Mouse (Mus musculus) T-helper 1 cell (primary cell): Measurements from ENCODE around the gene Zfp273.
"Not testable (repeated sequence)": the region's sequence is repeated elsewhere in the genome, so short reads cannot be mapped to it uniquely, and the experiment has no call there.

Source experiments
- in situ Hi-C: fragments of 300-600 bp; cut with MboI, MseI; formaldehyde crosslinking; loops from one replicate; pipeline ENCODE4 v1.15.1; 2025; ENCODE audit warnings: high pct_unique_total_duplicates

The Zfp273 gene

DNA sequence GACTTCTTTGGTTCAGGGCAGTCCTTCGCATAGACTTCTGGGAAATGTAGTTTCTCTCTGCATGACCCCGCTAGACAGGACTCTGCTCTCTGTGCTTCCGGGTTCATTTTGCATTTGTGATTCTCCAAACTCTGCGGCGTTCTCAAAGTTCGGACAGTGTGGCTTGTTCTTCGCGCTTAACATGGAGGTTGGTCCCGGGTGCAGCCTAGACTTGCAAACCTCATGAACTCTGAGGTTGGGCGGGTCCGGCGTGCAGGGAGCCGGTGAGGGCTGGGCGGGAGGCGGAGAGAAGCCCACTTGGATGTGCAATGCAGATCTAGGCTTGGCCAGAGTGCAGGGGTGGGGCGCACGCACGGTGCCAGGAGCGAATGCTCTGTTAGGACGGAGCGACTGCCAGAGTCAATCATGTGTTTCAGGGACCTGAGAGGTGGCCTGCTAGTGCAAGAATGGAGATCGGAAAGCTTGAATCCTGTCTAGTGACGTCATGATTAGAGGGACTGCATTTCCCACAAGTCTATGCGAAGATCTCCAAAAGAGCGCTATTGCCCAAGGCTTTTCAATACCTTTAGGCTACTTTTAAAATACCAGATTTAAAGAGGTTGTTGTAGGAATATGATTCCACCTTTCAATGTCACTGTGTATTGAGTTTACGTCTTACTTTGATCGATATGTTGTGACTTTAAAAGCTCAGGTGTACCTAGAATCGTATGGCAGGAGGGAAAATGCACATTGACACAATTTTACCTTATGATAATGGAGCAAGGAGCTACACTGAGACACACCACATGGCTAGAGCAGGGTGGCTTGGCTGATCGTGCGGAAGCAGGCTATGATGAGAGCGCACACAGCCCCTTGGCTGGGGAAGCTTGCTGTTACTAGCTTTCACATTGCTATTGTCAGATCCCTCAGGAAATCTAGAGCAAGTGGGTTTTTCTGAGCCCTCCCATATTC, at the start of gene Zfp273:
Gene Zfp273, plus strand, starts transcription at position 31 of the 951 bp plus-strand sequence.
- in situ Hi-C loops: loop anchor here (10.0 kb wide), 1 partner anchor 59 kb away; the partner anchor contains the start of gene Zfp85

DNA sequence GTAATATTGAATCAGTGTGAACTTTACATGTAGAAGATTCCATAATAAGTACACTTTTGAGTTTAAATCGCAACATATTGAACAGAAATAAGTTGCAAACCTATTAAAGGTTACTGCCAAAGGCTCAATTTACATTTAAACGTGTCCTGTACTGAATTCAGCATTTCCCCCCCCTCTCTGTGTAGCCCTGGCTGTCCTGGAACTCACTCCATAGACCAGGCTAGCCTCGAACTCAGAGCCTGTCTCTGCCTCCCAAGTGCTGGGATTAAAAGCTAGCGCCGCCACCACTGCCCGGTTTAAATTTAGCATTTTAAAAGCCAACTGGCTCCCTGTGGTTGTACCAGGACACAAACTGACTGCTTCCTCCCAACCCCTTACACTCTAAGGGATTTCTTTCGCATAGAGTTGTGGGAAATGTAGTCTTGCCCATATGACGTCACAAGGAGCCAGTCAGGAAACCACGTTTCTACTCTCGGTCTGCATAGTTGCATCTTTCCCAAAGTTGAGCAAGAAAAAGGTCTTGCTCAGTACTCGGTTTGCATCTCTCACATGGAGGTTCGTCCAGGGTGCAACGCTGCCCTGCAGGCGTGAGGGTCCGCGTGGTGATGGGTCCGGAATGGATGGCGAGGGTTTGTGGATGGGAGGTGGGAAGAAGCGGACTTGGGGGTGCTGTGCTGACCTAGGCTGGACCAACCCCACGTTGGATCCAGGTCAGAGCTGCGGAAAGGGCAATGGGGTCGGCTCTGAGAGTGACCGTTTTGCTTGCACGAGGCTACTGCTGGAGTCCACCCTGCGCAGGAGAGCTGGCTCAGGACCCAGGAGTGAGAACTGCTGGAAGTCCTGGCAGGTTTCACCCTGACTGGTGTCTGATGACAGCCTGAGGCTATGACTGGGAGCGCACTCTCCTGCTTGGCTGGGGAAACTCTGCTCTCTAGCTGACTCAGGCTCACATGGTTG, 34.0 kb upstream of the Zfp273 start, which contains the start of gene Zfp493:
Gene Zfp493, plus strand, starts transcription at position 429 of the 957 bp plus-strand sequence.
- in situ Hi-C loops: no loop called here

DNA sequence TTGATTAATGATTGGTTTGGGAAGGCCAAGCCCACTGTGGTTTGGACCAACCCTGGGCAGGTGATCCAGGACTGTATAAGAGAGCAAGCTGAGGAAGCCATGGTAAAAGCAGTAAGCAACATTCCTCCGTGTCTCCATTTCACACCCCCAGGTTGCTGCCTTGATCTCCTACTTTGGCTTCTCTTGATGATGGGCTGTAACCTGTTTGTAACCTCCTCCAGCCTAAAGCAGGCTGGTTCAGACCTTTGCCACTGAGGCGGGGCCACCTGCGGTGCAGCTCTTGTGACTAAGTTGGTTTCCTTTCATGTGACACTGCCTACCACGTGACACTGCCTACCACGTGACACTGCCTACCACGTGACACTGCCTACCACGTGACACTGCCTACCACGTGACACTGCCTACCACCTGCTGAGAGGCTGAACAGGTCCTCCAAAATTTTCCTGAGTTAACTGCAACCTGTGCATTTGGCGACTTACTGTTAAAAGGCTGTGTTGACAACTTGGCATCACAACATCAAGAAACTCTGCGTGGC, 21.6 kb upstream of the Zfp273 start:
- in situ Hi-C loops: no loop called here

DNA sequence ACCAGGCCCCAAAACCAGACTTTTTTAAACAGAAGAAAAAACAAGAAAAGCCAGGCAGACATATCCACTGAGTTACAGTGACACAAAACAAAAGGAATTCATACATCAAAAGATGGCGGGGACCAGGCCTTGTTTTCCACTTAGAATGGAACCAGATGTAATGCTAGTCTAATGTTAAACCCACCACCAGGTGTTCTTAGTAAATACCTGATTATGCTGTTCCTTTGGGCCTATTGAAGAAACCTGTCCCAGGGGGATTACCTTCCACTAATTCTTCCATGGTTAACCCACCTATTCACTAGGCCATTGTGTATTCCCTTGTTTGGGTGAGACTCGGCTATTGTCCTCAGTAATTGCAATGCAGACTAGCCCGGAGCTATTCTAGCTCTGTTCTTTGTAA, 14.9 kb upstream of the Zfp273 start:
- in situ Hi-C loops: no loop called here

DNA sequence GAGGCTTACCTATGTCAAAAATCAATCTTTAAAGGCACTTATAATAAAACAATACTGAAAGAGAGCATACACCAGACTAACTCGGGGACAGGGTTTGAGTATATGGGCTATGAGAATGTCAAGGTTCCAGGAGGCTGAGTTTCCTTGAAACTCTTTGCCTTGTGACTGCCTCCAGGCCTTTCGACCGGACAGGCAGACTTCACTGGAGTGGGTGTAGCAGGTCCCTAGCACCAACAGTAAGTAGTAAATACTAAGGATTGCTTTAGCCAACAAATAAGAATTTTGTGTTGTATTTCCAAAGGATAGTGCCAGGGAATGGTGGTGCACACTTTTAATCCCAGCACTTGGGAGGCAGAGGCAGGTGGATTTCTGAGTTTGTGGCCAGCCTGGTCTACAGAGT, 14.4 kb upstream of the Zfp273 start:
- in situ Hi-C loops: not testable (repeated sequence)

DNA sequence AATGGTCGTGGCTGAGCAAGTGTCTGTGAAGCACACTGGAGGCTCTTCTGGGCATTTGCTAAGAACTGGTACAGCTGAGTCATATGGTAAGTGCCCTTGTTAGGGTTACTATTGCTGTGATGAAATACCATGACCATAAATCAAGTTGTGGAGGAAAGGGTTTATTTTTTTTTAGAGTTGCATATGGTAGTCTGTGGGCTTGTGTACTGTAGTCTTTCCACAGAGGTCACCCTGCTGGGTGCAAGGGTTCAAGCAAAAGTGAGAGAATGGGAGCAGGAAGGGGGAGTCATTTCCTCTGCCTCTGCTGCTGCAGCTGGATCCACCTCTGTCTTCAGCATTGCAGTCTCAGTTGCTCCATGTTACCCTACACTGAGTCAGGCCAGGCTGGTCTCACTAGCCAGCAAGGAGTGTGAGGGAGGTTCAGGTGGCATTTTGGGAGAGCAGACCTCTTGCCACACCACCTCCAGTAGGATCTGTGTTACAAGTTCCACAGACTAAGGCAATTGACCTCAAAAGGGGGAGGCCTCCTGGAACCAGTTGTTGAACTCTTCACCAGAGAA, 1.8 kb upstream of the Zfp273 start:
- in situ Hi-C loops: loop anchor here (10.0 kb wide), 1 partner anchor 57 kb away; the partner anchor contains the start of gene Zfp85

DNA sequence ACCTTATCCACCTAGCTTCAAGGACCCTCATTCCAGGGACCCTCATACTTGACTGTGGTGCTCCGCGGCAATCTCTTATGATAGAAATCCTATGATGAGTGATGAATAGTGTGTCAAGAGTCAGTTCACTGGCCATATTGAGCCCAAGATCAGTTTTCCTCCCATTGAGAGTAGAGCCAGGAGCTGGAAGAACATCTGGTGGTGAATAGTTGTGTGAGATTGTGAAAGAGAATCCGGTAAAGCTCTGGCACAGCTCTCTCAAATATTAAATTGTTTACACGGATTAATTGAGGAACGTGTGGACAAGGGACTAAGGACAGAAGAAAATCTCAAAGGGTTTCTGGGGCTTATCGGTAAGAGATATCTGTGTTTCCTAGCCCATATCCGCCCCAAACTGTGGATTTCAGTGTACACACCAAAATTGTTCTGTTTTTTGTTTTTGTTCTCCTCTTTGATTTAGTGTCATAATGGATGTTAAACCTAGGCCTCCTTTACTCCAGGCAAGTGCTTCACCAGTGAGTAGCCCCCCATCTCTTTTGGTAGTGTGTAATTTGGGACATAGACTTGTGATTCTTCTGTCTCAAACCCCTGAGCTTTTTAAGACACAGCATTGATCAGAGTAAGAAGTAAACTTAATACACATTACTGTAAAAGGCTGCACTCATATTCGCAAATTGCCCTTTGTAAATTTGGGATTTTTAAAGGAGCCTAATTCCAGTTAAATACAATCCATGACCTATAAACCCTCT, 405 bp upstream of the Zfp273 start:
- in situ Hi-C loops: loop anchor here (10.0 kb wide), 1 partner anchor 58 kb away; the partner anchor contains the start of gene Zfp85

DNA sequence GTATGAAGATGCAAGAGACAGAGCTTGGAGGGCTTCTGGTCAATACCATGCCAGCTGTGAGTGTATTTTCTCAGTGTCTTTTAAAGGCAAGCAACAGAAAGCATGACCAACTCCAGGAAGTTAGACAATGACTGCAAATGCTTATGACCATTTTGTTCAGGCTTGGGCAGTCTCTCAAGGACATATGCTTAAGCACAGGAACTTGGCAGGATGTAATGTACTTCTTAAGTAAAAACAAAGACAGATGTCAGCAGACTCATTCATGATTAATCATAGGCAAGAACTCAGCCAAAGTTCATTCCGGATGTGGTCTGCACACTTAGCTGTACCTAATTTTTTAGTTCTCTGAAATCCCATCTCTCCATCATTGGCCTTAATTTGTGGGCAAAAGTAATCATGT, 5.1 kb downstream of the Zfp273 start:
- in situ Hi-C loops: loop anchor here (10.0 kb wide), 1 partner anchor 64 kb away; the partner anchor contains the start of gene Zfp85

DNA sequence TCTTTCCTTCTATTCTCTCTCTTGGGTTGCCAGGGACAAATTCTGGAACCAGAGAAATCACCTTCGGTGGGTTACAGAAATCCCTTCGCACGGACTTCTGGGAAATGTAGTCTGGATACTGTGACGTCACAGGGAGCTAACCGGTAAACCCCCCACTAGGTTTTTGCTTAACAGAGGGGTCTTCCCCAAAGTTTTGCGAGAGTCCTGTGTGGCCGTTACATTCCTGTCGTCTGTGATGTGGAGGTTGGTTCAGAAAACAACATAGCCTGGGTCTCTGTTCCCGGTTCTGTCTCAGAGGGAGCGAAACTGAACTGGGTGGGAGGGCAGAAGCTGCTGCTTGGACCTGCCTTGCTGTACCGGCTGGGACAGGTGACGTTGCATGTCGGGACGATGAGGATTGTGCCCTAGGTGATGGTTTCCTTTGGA, 17.4 kb downstream of the Zfp273 start, which contains the start of gene Gm10037:
Gene Gm10037, plus strand, starts transcription at position 196 of the 426 bp plus-strand sequence.
- in situ Hi-C loops: loop anchor here (10.0 kb wide), 1 partner anchor 496 kb away; the partner anchor contains the start of gene Zfp595

DNA sequence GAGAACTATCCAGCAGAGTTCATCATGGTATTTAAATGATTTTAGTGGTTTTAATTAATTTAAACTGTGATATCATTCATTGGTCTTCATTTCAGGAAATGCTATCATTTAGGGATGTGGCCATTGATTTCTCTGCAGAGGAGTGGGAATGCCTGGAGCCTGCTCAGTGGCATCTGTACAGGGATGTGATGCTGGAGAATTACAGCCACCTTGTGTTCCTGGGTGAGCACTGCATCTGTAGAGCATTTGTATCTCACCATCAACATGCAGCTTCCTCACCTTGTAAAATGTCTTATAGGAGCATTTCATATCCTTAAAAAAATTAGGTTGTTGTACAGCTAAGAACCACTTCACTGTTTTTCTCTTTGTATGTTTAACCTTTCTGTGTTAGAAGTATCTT, 19.6 kb downstream of the Zfp273 start:
- in situ Hi-C loops: loop anchor here (10.0 kb wide), 1 partner anchor 498 kb away; the partner anchor contains the start of gene Zfp595

DNA sequence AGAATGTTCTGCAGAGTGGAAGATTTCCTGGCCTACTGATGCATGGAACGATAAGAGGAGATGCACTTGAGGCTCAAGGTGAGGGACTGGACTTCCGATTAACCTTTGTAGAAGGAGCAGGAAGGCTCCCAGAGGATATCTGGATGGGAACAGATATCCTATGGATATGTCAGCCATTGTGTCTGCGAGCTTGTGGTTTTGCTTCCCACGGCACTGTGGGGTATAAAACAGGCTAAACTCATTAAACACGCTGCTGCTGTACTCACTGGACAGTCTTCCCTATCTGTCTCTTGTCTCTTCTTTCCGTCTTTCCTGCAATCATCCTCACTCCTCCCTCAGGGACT, 30.2 kb downstream of the Zfp273 start:
- in situ Hi-C loops: no loop called here

DNA sequence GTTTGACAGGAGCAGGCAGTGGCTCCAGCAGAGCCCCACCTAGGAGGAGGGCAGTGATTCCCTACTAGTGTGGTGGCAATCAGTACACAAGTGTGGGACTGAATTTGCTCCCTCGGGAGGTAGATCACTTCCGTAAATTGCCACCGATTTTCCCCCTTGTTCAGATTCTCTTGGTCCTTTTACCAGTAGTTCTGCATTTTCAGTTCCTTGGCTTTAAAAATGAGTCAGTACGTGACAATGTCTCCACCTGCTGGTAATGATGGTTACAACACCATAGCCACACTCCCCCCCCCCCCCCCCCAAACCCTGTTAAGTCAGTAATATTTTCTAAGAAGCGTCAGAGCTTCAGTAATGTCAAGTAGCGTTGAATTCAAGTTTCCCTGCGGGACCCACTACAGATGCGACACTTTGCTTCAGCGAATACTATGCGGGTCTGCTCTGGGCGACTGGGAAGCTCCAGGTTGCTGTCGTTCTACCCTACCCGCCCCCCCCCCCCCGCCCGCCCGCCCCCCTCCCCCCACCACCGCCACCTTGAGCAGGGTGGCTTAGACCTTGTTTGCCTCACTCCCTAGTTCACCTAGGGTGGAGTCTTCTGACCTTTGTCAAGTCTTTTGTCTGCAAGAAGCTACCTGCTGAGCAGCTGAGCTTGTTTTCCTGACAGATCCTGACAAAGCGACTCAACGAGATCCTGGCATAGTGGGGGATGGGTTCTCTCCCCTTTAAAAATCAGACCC, 30.7 kb downstream of the Zfp273 start:
- in situ Hi-C loops: no loop called here

DNA sequence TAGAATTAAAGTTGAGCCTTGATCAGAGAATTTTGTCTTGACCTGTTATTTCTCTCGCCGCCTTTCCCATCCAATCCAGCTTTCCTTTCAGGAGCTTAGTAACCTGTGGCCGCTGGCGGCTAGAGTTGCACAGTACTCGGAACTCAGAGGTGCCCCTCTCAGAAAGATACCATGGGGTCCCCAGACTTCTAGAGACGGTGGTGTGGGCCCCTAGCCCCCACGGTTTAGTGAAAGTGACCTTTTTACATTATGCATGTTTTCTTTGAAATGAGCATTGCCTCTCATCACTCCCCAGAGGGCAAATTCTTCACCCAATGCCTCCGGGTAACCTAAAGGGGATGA, 31.3 kb downstream of the Zfp273 start:
- in situ Hi-C loops: no loop called here

DNA sequence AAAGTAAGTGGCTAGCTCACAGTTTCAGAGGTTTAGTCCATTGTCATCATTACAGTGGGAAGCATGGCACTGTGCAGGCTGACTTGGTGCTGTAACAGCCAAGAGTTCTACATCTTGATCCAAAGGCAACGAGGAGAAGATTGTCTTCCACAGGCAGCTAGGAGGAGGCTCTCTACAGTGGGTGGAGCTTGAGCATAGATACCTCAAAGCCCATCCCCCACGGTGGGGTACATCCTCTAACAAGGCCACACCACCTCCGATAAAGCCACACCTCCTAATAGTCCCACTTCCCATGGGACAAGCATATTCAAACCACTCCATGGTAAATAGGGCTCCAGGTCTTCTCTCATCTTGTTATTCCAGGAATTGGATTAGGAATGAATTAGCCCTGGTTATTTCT, 36.8 kb downstream of the Zfp273 start:
- in situ Hi-C loops: loop anchor here (25.0 kb wide), 1 partner anchor 712 kb away; no protein-coding TSS in a partner anchor

DNA sequence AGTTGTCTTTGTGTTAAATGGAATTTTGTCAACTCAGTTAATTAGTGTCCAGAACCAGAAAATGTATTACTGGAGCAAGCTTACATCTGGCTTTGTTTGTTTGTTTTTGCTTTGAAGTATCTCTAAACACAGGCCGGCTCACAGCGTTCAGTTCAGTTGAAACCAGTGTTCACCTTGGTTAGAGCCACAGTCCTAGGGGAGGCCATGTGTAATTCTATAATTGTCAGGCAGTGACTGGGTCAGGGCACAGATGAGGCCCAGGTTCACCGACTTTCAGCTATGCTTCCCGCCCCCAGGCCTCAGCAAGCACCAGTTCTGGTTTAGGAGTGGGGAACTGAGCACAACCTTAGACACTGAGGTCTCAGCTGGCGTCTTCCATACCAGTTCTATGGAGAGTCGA, 39.6 kb downstream of the Zfp273 start:
- in situ Hi-C loops: loop anchor here (25.0 kb wide), 1 partner anchor 709 kb away; no protein-coding TSS in a partner anchor

DNA sequence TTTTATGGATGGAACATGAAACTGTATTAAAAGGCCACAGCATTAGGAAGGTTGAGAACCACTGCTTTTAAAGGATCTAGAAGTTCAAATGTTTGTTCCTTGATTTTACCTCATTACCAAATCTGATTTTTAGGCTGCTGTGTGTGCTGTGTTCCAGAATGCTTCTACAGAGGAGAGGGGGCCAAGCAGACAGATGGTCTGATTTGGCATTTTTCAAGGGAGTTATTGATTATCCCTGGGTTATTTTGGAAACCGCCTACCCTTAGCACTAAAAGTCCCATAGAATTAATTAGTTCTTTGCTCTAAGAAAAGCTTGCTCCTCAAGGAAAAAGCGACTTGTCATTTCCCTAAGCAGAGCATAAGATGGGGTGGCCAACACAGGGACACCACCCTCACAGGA, 40.4 kb downstream of the Zfp273 start:
- in situ Hi-C loops: loop anchor here (25.0 kb wide), 1 partner anchor 708 kb away; no protein-coding TSS in a partner anchor

DNA sequence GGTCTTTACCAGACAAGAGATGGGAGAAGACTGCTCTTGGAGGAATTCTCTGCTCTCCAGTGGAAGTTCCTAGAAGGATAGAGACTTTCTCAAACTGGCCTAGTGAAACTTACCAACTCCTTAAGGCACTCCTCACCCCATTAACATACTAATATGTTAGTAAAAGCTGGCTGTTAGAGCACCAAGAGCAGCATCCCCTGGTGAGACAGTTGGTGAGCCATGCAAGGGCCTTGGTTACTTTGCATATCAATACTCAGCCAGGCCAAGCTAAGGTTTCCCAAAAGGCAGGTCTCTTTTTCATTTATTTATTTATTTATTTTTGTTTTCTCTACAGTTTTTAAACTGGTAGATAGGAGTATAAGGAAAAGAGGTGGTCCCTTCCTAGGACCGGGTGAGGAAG, 43.8 kb downstream of the Zfp273 start:
- in situ Hi-C loops: loop anchor here (25.0 kb wide), 1 partner anchor 705 kb away; no protein-coding TSS in a partner anchor

DNA sequence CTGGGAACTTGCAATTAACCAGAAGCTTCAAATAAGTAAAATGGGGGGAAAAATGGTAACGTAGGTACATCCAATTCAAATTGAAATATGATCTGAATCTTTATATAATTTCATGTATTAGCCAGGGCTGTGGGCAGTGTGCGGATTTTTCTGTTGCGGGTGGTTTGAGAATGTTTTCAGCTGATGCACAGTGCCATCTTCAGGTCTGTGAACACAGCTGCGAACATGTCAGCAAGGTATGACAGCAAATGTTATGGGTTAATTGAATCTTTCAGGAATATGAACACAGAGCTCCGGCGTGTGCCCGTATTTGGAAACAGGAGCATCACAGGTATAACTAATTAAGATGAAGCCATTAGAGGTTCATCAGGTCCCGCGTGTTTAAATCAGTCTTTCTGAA, 49.0 kb downstream of the Zfp273 start:
- in situ Hi-C loops: loop anchor here (25.0 kb wide), 1 partner anchor 700 kb away; no protein-coding TSS in a partner anchor

DNA sequence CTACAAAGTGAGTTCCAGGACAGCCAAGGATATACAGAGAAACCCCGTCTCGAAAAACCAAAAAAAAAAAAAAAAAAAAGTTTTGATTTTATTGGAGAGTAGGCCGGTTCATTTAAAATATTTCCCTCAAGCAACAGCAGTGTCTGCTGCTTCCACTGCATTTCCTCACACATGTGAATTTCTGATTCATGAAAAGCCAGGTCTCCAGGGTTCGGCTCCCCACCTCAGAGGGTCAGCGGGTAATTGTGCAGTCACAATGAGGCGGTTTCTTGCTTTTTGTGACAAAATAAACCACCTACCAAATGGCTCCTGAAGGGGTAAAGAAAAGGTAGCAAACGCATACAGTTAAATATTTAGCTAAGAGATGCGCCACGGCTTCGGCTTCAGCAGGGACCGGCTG, 49.5 kb downstream of the Zfp273 start, which contains the start of gene BC048507:
Gene BC048507, plus strand, starts transcription at position 301 of the 400 bp plus-strand sequence.
- in situ Hi-C loops: loop anchor here (25.0 kb wide), 1 partner anchor 699 kb away; no protein-coding TSS in a partner anchor
